Mouse (Mus musculus) E14TG2a.4 (cell line): ENCODE measurements around the gene Krt23.

Experiments
- H3K27me3 ChIP-seq: 2 replicates; pipeline ENCODE4 v1.6.1; 2014; ENCODE audit warnings: low read length, control low read depth; ENCODE audit not compliant: insufficient read depth
- H3K36me3 ChIP-seq: 2 replicates; pipeline ENCODE4 v1.6.1; 2014; ENCODE audit warnings: low read length, control low read depth; ENCODE audit not compliant: insufficient read depth
- H3K4me1 ChIP-seq: replicated peaks from 2 replicates; pipeline ENCODE4 v1.6.1; 2014; ENCODE audit warnings: low read depth, low read length, control low read depth
- H3K4me3 ChIP-seq: replicated peaks from 2 replicates; pipeline ENCODE4 v1.5.1; 2014; ENCODE audit warnings: mild to moderate bottlenecking, low read length
- H3K9me3 ChIP-seq: 2 replicates; pipeline ENCODE4 v1.6.1; 2014; ENCODE audit warnings: low read length, control low read depth
- CTCF ChIP-seq: conservative IDR thresholded peaks from 2 replicates; pipeline ENCODE4 v1.5.1; 2014; ENCODE audit warnings: low read length
- NANOG ChIP-seq: IDR thresholded peaks from 2 replicates; pipeline ENCODE4 v1.6.1; 2014; ENCODE audit warnings: borderline replicate concordance, low read length, mixed read lengths
- POU5F1 ChIP-seq: IDR thresholded peaks from 2 replicates; pipeline ENCODE4 v1.6.1; 2014; ENCODE audit warnings: low read length, borderline replicate concordance

Krt23 gene

GRCm38 (mm10) chr11:99492733-99493573 is at the start of gene Krt23:
Gene Krt23, minus strand, starts transcription at chr11:99493137.
- Histone ChIP-seq H3K4me3 (no peak within 1 kb of the TSS), H3K9me3 (no peaks in the 10 kb centered on the region), H3K4me1 (no peaks in the 10 kb centered on the region), H3K27me3 (no peaks in the 10 kb centered on the region), H3K36me3 (no peaks in the 10 kb centered on the region)
- TF ChIP-seq NANOG: no peak
- TF ChIP-seq POU5F1: no peak
- no peak for TF ChIP-seq CTCF

GRCm38 (mm10) chr11:99539721-99540120 is 46.8 kb upstream of the Krt23 start:
- H3K36me3 ChIP-seq: no peaks in the 10 kb centered on the region
- H3K4me1 ChIP-seq: no peaks in the 10 kb centered on the region
- TF ChIP-seq POU5F1 (no peak), CTCF (no peak), NANOG (no peak)
- 0 out of 2 replicates have a peak, but pooled peaks cover 4% of the 10 kb centered on the region for H3K27me3 ChIP-seq
- no peak overlapping the region for H3K4me3 ChIP-seq
- H3K9me3 ChIP-seq: no peaks in the 10 kb centered on the region

- Histone ChIP-seq H3K4me3 (no peak within 1 kb of the TSS), H3K36me3 (no peaks in the 10 kb centered on the region), H3K9me3 (no peaks in the 10 kb centered on the region), H3K4me1 (no peaks in the 10 kb centered on the region), H3K27me3 (0 out of 2 replicates have a peak, but pooled peaks cover 3% of the 10 kb centered on the region)
- TF ChIP-seq CTCF: no peak
- TF ChIP-seq NANOG: no peak
- TF ChIP-seq POU5F1: no peak
Measured at GRCm38 (mm10) chr11:99521288-99521860, 28.4 kb upstream of the Krt23 start, which contains the start of gene Krt39. Gene Krt39, minus strand, starts transcription at chr11:99521338.

DNA sequence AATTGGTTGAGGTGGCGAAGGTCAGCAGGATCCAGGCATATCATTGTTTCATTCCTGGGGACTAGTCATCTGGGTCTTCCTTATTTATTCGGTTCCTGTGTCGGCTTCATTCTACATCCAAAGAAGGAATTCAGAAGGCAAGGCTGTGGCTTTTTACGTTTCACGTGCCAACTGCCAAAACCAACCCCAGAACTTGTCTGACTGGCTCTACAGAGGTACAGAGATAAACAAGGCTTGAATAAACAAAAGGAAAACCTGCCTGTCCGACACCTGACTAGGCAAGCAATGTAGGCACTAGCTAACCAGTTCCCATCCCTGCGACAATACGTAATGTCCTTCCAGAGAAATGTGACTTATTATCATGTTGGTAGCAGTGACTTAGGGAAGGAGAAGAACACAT is 21.2 kb upstream of the Krt23 start:
- no peaks in the 10 kb centered on the region for H3K4me1 ChIP-seq
- no peaks in the 10 kb centered on the region for H3K9me3 ChIP-seq
- TF ChIP-seq CTCF (no peak), POU5F1 (no peak), NANOG (no peak)
- H3K36me3 ChIP-seq: no peaks in the 10 kb centered on the region
- no peaks in the 10 kb centered on the region for H3K27me3 ChIP-seq
- no peak overlapping the region for H3K4me3 ChIP-seq

GRCm38 (mm10) chr11:99500095-99500805 is 7.3 kb upstream of the Krt23 start:
- Histone ChIP-seq H3K4me3 (no peak overlapping the region), H3K9me3 (no peaks in the 10 kb centered on the region), H3K27me3 (no peaks in the 10 kb centered on the region), H3K4me1 (no peaks in the 10 kb centered on the region), H3K36me3 (no peaks in the 10 kb centered on the region)
- TF ChIP-seq NANOG (no peak), POU5F1 (no peak), CTCF (no peak)

DNA sequence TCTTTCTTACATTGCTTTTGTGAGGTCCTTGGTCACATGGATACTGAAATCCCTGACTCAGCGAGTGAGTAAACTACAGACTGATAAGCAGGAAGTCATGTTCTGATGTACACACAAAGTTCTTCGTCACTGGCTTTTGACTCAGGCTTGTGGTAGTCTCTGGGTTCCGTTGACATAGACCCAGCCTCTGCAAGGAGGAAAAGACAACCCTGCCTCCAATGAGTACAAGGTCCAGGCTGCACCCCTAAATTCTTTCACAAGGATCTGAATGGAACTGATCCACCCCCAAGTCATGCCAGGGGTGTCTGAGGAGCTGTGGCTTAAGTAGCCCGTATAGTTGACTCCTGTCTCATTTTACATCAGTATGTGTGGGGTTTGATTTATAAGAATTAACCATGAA is 3.5 kb upstream of the Krt23 start:
- Histone ChIP-seq H3K4me1 (no peaks in the 10 kb centered on the region), H3K36me3 (no peaks in the 10 kb centered on the region), H3K27me3 (no peaks in the 10 kb centered on the region), H3K4me3 (no peak overlapping the region), H3K9me3 (no peaks in the 10 kb centered on the region)
- TF ChIP-seq POU5F1 (no peak), CTCF (no peak), NANOG (no peak)

DNA sequence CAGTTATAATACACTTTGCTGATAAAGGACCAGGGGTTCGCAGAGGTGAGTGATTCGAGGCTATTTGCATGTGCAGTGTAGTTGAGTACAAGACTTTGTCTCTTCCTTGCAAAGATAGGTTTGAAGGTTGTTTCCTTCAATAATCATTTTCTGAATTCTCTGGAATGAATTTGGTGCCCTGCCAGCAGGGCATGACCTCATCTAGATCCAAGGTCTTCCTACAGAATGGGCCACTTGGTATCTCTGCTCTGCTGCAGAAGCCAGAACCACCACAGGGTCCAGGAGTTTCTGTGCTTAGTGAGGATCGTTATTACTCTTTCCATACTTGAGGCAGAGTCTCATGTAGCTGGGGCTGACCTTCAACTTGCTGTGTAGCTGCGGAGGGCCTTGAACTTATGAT is 1.8 kb upstream of the Krt23 start:
- TF ChIP-seq NANOG: no peak
- no peak for TF ChIP-seq CTCF
- TF ChIP-seq POU5F1: no peak
- Histone ChIP-seq H3K36me3 (no peaks in the 10 kb centered on the region), H3K4me3 (no peak overlapping the region), H3K9me3 (no peaks in the 10 kb centered on the region), H3K27me3 (no peaks in the 10 kb centered on the region), H3K4me1 (no peaks in the 10 kb centered on the region)

GRCm38 (mm10) chr11:99493574-99493850 is 575 bp upstream of the Krt23 start:
- TF ChIP-seq CTCF (no peak), NANOG (peak; percentile 65; the same call in 1 of the 2 replicates)
- no peak overlapping the region for H3K4me3 ChIP-seq
- no peaks in the 10 kb centered on the region for H3K36me3 ChIP-seq
- no peaks in the 10 kb centered on the region for H3K9me3 ChIP-seq
- H3K27me3 ChIP-seq: no peaks in the 10 kb centered on the region
- H3K4me1 ChIP-seq: no peaks in the 10 kb centered on the region
